Mouse (Mus musculus) left cerebral cortex, postnatal 25 days (tissue): ENCODE results near the gene Hes2. TPM values are rescaled to one million over a fixed set of nuclear protein-coding genes. Genes with fewer than 3 reads are reported as not detected.

Source experiments
- DNase-seq, 2 experiments: peaks; one replicate each; pipeline ENCODE4 v3.0.0; 2022; ENCODE audit warnings: low spot score in 2 of 2, mixed read lengths in 1 of 2
- intact Hi-C: fragments of 180-260 bp; cut with DNase I; formaldehyde crosslinking; loops from one replicate; pipeline ENCODE4 v1.15.1; 2025
- total RNA-seq, 2 experiments: library from RNA; stranded (reverse); gene quantifications; 2 replicates each; pipeline ENCODE4 v1.2.3; 2021

Hes2 gene
- total RNA-seq, 2 experiments from 2014 or later = not detected

DNA sequence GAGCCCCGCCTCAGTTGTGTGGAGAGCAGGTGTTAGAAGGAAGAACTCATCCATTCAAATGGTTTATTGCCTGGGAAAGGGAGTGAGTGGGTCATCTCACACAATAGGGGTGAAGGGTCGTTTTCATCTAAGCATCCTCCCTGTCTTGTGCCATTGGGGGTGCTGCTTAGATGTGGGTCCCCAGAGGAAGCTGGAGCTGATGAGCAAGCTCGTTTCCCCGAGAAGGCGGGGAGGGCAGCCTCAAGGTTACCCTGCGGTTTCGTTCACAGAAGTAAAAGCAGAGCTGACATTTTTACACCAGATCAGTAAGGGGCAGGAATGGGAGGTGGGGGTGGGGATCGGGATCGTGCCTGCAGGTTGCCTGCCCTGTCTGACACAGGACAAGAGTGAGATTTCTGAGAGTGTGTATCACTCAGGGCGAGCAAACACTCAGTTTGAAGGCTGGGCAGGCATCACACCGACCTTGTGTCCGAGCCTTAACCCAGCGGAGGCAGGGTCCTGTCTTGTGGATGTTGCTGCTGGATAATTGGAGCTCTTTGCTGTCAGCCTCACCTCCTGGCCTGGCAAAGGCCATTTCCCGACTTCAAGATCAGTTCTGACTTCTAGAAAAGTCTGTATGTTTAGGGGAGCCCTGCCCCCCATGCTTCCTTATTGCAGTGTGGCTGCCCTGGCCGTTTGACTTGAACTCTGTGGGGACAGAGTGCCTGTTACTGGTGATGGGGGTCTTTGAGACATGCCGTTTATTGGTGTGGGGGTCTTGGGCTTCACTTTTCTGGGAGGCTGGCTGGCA is 20.4 kb downstream of the Hes2 start:
- intact Hi-C loops = loop anchor here (2.0 to 10.0 kb wide), 3 partner anchors 34 to 298 kb away; partner anchors contain the start of genes Kcnab2 and Nphp4
- no peak for DNase-seq

DNA sequence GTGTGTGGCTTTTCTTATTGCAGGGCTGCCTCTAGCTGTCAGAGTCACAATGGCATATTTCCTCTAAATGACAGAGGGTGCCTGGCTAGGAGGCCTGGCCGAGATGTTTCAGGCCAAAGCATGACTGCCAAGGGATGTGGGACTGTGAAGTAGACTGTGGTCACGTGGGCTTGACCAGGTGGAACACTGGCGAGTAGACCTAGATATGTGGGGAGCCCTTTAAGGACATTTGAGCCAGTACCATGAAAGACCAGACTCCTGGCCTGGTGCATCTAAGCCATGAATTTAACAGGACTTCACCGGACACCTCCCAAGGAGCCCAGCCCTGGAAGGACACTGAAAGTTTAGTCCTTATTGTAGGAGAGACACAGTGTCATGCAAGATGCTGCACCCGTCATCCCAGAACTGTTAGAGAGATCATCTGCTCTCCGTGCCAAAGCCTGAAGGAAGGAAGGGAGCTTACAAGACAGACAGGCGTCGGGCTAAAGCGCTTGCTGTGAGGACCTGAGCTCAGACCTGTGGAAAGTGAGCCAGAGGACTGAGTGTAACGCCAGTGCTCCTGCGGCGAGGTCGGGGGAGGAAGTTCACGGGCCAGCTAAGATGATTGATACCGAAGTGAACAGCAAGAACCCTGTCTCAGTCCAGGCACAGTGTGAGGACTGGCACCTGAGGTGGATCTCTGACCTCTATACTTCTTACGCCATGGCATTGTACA is 21.4 kb downstream of the Hes2 start:
- DNase-seq = no peak
- intact Hi-C loops = loop anchor here (2.0 to 10.0 kb wide), 3 partner anchors 33 to 297 kb away; partner anchors contain the start of genes Kcnab2 and Nphp4

DNA sequence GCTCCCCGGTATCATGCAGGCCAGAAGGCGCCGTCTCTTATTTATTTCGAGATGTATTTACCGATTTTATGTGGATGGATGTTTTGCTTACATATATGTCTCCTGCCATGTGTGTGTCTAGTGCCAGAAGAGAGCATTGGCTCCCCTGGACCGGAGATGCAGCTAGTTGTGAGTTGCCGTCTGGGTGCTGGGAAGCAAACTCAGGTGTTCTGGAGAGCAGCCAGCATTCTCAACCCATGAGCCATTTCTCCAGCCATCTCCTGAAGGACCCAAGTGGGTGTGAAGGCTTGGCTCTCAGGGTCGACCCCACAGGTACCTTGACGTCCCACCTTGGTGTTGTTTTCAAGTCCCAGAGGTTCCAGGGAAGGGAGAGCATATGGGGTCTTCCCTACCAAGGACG is 23.5 kb downstream of the Hes2 start:
- intact Hi-C loops = no loop called here
- DNase-seq = no peak

DNA sequence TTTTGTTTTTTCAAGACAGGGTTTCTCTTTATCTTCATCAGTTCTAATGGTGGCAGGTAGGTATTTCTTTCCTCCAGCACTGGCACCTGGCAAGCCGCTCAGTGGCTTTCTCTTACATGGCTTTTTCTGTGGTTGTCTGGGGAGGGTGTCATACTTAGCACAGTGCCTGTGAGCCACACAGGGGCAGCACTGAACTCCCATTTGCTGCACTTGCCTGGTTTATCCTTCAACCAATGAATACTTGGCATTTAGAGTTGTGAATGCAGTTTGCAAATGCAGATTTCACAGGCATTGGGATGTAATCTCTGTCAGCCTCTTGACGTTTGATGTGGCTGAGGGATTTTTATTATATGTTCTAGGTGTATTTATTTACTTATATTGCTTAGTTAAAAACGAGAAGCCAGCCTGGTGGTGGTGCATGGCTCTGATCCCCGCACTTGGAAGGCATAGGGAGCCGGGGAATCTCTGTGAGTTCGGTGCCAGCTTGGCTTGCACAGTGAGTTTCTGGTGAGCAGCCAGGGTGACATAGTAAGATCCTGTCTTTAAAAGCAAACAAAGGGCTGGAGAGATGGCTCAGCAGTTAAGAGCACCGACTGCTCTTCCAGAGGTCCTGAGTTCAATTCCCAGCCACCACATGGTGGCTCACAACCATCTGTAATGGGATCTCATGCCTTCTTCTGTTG is 25.8 kb downstream of the Hes2 start:
- intact Hi-C loops = no loop called here
- peak in 1 of 2 experiments; percentile 79 for DNase-seq

DNA sequence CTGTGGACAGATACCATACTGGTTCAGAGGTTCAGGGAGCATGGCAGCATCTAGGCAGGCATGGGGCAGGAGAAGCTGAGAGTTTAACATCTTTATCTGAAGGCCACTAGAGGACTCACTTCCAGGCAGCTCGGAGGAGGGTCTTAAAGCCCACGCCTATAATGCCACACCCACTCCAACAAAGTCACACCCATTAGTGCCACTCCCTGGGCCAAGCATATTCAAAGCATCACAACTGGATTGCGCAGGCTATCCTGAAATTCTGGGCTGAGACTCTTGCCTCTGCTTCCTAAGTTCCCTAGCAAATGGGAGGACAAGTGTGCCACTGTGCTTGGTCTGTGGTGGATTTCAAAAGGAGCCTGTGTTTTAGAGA is 26.5 kb downstream of the Hes2 start:
- DNase-seq = no peak
- intact Hi-C loops = no loop called here

DNA sequence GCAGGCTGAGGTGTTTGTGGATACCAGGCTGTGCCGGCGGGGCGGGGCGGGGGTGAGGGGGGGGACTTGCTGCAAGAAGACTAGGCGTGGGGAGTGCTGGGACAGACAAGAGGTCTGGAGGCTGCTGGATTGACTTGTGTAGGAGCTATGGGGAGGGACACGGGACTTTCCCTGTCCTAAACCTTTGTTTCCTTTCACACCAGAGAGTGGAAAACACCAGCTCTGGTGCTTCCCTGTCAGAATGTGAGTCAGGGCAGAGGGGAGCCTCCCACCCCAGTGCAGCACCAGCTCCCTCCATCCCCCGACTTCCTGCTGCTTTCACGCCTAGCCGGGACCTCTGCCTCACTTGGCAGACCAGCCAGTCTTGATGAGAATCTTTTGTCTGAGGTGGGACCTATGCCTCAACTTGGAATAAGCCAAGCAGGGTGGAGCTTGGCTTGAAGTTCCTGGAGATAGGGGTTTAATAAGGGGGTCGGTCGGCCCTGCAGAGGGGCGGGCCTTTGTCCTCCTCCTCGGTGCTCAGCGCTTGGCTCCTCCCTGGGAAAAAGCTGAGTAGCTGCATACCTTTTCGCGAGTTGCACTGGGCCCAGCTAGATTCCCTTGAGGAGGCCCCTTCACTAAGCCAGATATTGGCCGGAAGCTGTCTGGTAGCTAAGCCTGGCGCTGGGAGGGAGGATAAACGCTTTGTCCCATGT is 27.0 kb downstream of the Hes2 start:
- no peak for DNase-seq
- intact Hi-C loops = no loop called here

DNA sequence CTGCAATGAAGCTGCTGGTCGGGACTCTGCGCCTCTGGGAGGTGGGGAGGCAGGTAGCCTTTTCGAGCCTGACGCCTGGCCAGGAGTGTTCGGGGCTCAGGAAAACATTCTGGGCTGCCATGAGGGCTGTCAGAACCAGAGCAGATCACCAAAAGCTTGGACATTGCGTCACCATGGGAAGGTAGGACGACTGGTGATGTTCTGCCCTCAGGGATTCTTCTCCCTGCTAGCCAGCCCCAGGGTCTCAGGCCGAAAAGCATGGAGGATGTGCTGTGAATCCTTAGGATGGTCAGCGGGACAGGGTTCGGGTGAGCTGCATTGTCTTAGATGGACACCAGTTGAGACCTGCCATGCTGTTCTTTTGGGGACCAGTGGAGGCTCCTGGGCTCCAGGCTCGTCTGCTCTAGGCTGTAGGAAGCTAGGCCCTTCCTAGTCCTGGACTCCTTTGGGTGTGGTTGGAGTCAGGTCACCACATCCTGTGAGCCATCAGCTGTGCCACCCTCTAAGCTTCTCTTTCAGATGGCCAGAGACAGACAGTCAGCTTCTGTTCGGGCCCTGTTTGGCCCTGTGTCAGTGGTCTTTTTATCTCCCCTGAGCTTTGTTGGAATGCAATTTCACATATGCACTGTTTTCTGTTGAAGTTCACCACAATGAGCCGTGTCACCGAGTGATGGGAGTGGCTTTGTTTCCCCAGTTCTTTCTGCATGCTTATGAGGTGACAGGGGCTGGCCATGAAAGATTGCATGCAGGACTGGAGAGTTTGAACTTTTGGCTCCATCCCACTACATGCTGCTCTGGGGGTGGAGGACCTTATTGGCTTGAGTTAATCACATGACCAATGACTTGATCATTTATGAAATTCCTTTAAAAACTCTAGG is 27.8 kb downstream of the Hes2 start:
- no peak for DNase-seq
- intact Hi-C loops = no loop called here

DNA sequence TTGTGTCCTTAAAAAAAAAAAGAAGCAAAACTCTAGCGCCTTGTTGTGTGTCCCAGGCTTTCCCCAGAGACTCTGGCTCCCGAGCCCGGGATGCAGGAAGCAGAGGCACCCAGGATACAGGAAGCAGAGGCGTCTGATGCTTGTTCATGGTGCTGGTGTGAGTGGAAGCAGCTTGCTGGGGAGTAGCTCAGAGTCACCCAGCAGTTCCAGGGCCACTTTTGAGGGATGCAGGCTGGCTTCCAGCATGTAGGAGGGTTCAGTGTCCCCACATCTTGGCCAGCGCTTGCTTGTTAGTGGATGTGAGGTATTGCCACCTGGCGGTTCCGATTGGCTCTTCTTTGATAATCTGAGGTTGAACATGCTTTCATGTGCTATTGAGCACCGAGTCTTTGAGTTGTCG is 28.5 kb downstream of the Hes2 start:
- no peak for DNase-seq
- intact Hi-C loops = no loop called here

DNA sequence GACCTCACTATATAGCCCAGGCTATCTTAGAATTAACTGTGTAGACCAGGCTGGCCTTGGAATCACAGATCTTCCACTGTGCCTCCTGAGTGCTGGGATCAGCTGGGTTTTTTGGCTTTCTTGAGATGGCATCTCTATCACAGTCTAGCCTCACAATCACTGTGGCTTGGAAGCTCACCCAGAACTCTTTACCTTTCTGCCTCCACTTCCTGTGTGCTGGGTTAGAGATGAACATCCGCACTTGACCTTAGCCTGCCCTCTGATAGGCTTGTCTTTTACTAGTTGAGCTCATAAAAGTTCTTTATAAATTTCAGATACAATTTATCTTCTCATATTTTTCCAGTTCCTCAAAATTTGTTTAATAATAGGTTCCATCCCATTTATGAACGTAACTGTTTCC is 30.0 kb downstream of the Hes2 start:
- intact Hi-C loops = no loop called here
- DNase-seq = no peak

DNA sequence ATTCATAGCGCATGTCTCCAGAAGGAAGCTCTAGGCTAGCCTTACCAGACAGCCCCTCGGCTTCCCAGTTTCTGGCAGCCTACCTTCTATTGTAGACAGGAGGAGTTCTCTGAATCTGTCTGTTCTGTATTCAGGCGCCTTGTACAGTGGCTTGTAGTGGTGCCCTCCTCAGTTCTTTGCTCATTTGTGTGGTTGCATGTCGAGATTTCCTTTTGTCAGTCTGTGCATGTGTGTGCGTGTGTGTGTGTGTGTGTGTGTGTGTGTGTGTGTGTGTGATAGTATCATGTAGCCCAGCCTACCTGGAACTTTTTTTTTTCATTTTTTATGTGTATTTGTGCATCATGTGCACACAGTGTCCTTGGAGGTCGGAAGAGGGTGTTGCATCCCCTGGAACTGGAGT is 30.4 kb downstream of the Hes2 start:
- intact Hi-C loops = no loop called here
- DNase-seq = no peak

DNA sequence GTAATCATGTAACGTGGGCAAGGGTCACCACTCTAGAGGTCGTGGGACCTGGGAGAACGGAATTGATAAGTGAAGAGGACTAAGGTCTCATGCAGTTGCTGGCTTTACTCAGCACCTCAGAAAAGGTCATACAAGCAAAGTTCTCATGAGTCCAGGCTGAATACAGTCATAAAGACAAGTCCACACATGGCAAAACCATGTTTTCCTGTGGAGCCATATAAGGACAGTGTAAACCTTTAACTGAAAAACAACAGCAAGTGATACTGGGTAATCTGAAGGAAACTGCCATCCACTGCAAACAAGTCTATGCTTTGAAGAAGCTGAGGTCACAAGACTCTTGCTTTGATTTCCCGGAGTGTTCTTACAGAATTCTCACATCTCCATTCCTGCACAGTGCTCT is 31.0 kb downstream of the Hes2 start:
- no peak for DNase-seq
- intact Hi-C loops = no loop called here

DNA sequence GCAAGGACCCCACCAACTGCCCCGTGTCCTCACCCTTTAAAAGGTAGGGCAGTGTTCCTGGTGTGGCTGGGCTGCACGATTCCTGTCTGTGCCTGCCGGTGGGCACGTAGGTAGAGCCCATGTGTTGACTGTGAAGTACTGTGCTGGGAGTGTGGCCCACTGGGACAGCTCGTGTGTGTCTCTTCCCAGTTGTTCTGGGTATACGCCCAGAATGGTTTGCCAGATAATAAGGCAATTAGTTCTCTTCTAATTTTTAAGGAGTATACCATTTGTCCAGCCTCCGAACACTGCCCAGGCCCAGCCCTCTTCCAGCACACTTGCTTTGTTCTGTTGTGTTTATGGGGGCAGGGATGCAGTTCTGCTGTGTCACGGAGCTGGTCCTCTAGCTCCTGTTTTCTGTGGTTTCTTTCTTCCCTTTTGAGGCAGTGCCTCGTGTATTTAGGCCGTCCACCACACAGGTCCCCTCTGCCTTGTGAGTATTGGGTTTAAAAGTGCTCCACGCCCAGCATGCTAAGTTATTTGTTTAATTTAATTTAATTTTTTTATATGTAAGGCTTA is 31.5 kb downstream of the Hes2 start:
- intact Hi-C loops = no loop called here
- DNase-seq = no peak

DNA sequence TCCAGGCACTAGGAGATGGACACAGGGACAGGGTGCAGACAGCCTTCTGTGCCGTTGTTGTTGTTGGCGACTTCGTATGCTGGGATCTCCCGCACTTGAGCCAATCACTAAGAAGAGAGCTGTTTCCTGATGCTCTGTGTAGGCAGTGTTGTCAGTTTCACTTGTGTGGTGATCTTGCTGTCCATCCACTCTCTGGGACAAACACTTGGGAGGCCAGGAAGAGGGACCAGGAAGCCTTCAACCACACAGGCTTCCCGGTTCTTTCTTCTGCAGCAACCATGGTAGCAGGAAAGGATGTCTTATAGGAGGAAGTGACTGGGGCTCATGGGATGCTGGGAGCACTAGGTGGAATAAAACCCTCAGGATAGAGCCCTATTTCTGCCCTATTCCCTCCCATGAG is 32.0 kb downstream of the Hes2 start:
- no peak for DNase-seq
- intact Hi-C loops = no loop called here

DNA sequence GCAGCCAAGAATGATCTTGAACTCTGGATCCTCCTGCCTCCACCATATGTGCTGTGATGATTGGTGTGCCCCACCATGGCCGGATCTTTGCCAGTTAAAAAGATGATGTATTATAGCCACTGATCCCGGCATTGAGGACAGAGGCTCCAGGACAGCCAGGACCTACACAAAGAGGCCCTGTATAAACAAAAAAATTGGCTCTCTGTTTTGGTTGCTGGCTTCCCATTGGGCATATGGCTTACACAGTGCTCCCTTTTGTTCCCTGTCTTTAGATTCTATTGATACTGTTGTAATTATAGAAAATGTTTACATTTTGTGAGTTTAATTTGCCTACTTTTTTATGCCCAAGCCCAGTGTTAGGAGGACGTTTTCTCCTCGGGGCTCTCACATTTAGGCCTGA is 33.9 kb downstream of the Hes2 start:
- intact Hi-C loops = no loop called here
- DNase-seq = no peak

DNA sequence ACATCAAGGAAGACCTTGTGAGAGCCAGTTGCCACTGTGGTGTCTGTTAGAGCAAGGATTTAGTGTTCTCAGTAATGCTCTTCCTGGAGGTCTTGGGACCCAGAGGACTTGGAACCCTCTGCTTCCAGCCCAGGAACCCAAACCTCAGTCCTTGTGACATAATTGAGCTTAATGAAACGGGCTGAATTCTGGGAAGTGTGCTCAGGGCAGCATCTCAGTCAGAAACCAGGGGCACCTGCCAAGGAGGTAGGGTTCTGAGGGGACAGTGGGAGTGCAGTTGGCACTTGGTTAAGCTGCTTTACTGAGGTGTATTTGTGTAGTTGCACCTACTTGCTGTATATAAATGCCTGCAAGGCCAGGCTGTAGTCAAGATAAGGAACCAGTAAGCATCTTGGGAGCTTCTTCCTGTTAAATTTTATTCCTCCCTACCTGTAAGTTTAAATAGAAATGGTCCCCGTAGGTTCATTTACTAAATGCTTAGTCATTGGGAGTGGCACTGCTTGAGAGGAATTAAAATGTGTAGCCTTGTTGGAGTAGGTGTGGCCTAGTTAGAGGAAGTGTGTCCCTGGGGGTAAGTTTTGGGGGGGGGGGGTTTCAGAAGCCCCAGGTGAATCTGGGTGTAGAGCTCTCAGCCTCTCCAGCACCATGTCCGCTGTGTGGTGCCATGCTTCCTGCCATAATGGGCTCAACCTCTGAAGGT is 36.0 kb downstream of the Hes2 start:
- intact Hi-C loops = no loop called here
- DNase-seq = no peak

DNA sequence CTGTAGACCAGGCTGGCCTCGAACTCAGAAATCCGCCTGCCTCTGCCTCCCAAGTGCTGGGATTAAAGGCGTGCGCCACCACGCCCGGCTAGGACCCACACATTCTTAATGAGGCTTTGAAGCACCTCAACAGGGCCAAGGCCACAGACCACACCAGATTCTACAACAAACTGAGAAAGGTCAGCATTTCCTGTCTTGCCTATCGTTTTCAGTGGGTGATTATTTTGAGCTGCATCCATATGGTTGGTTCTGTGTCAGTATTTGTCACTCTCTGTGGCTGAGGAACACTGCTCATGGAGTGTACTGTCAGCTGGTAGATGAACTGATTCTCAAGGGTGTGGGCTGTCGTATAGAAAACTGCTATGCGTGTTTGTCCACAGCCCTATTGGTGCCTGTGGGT is 37.6 kb downstream of the Hes2 start:
- intact Hi-C loops = no loop called here
- DNase-seq = no peak

DNA sequence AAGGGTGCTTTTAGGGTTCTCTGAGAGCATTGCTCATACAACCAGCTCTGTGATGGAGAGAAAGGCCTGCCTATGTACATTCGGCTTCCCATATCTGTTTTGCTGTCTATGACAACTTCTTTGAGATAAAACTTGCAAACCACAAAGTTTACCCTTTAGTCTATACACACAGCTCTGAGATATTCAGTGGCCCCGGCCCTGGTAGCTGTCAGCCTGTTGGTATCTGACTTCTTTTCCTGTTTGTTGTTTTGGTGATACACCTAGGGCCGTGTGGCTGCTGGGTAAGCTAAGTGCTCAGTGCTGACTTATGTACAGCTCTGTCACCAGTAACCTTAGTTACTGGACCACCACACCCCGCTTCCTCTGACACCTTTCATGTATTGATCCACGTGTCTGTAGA is 38.9 kb downstream of the Hes2 start:
- intact Hi-C loops = no loop called here

DNA sequence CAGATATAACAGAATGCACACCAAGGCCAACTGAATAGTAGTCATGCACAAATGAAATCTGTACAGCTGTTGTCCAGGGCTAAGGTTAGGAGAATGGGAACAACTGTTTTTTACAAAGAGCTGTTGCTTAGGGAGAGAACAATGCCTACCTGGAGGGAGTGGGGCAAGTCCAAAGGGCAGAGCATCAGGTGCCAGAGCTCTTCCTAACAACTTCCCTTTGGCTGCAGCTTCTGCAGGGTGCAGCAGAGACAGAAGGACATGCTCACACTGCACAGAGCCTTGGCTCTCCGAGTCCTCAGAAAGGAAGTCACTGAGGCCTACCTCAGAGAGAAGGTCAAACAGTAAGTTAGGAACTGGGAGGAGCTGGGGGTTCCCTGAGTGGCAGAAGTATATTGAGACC is 41.0 kb downstream of the Hes2 start:
- no peak for DNase-seq
- intact Hi-C loops = no loop called here

More for the DNA sequence above, 38.9 kb downstream of the Hes2 start:
- no peak for DNase-seq
